Mouse (Mus musculus): ENCODE measurements around the gene Ankrd63.
"Not testable (repeated sequence)": the region's sequence is repeated elsewhere in the genome, so short reads cannot be mapped to it uniquely, and the experiment has no call there.

Gene Ankrd63

GRCm38 (mm10) chr2:118659077-118659476 is 44.7 kb downstream of the Ankrd63 start:
- no peak for DNase-seq

DNA sequence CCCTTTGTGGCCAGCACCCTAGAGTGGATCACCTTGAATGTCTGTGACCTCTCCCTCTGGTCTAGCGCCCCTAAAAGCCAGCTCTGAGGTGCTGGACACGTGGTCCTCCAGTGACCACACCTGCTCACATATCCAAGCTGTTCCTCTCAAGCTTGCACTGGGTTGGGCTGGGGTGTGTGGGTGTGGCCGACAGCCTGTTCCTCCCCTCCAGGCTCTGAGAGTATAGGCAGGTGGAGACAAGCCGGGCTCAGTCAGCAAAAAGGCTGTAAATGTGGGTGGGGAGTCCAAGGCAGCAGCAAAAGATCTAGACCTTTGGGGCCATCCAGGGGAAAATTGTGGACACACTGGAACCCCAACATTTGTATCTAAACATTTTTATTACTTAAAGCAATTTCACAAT is 45.3 kb downstream of the Ankrd63 start:
- DNase-seq = no peak

GRCm38 (mm10) chr2:118656688-118657281 is 47.0 kb downstream of the Ankrd63 start:
- DNase-seq = no peak

- not testable (repeated sequence) for DNase-seq
Observed at GRCm38 (mm10) chr2:118650697-118651096, 53.1 kb downstream of the Ankrd63 start.

Data from kidney, adult 11 months (tissue).